Mouse (Mus musculus) left cerebral cortex, postnatal 25 days (tissue): ENCODE results near the gene Ccdc134. TPM values are rescaled to one million over a fixed set of nuclear protein-coding genes. Genes with fewer than 3 reads are reported as not detected.

Source experiments
- DNase-seq, 2 experiments: peaks; one replicate each; pipeline ENCODE4 v3.0.0; 2022; ENCODE audit warnings: low spot score in 2 of 2, mixed read lengths in 1 of 2
- intact Hi-C: fragments of 180-260 bp; cut with DNase I; formaldehyde crosslinking; loops from one replicate; pipeline ENCODE4 v1.15.1; 2025
- total RNA-seq, 2 experiments: library from RNA; stranded (reverse); gene quantifications; 2 replicates each; pipeline ENCODE4 v1.2.3; 2021

Ccdc134 gene
- total RNA-seq, 2 experiments from 2014 or later, result 13.6 to 13.8 TPM

DNA sequence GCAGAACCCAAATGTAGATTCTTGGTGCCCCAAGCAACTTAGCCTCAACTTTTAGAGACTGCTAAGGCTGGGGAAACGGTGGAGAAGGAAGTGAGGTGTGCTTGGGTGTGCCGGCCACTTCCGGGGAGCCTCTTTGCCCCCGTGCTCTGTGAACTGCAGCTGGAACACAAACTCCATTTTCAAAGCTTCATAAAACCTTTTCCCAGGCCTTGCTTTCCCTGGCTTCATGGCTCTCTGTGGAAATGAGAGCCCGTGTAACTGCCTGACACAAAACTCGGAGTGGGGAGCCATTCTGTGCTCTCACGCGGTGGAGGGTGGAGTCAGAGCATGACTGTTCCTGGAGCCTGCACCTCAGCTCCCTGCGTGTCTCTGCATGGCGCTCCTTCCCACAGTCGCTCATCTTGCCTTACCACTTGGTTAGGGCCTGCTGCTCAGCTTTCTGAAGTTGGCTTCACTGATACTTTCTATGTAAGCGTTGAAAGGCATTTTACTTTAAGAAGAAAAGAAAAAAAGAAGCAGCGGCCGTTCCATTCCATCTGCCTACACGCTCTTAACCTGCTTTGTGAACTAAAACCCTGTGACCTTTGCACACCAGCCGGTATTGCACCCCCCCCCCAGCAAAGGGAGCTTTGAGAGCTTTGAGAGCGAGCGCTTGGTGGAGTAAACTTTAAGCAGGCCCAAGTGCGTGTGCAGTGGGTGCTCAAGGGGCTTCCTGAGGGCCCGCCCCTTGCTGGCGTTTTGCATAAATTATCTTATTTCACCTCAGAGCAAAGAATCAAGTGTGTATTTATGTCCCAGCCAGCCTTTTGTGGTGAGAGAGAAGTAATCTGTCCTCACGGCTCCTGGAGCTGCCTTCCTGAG, 38.7 kb downstream of the Ccdc134 start:
- intact Hi-C loops, result no loop called here

GRCm38 (mm10) chr15:82167201-82168168, 39.8 kb downstream of the Ccdc134 start:
- no peak for DNase-seq
- intact Hi-C loops, result no loop called here

More for the DNA sequence above, 38.7 kb downstream of the Ccdc134 start:
- peak in 1 of 2 experiments; percentile 39 for DNase-seq

GRCm38 (mm10) chr15:82169671-82170070, 41.9 kb downstream of the Ccdc134 start:
- DNase-seq, result no peak
- intact Hi-C loops, result no loop called here

- DNase-seq, result no peak
- intact Hi-C loops, result no loop called here
Observed at GRCm38 (mm10) chr15:82170437-82171377, 43.0 kb downstream of the Ccdc134 start.

GRCm38 (mm10) chr15:82172648-82173047, 44.9 kb downstream of the Ccdc134 start:
- DNase-seq, result no peak
- intact Hi-C loops, result no loop called here

DNA sequence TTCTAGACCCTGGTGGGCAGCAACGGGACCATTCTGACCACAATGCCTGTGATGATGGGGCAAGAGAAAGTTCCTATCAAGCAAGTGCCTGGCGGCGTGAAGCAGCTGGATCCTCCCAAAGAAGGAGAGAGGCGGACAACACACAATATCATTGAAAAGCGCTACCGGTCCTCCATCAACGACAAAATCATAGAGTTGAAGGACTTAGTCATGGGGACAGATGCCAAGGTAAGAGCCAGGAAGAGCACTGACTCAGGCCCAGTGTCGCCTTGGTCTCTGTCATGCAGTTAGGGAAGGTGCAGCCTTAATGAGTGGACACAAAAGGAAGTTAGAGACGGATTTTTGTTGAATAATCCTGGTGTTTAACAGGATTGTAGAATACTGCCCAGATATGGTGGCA, 47.4 kb downstream of the Ccdc134 start:
- intact Hi-C loops, result no loop called here
- DNase-seq, result no peak

- DNase-seq, result no peak
Observed at GRCm38 (mm10) chr15:82177743-82178290, 50.1 kb downstream of the Ccdc134 start.

GRCm38 (mm10) chr15:82181131-82181530, 53.4 kb downstream of the Ccdc134 start:
- DNase-seq, result no peak
- intact Hi-C loops, result no loop called here

More at GRCm38 (mm10) chr15:82177743-82178290, 50.1 kb downstream of the Ccdc134 start:
- intact Hi-C loops, result no loop called here

- intact Hi-C loops, result no loop called here
- DNase-seq, result no peak
Observed at GRCm38 (mm10) chr15:82182311-82182710, 54.6 kb downstream of the Ccdc134 start.

- intact Hi-C loops, result no loop called here
- DNase-seq, result no peak
Observed at GRCm38 (mm10) chr15:82183596-82183995, 55.9 kb downstream of the Ccdc134 start.

DNA sequence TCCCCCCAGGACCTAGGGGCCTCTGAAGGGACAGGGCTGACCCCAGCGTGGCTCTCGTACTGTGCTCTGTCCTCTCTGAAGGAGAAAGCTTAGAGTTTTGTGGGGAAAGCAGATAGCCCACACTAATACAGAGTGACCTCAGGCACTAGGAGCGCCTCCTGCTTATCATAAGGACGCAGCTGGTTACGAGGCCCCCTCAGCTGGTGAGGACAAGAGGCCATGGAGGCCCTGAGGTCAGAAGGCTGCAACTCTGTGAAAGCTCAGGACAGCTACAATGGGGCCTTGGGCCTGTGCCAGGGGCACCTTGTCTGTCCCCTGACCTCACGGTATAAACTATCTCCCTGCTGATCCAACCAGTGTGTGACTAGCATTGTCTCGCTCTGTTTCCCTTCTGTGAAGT, 56.5 kb downstream of the Ccdc134 start:
- intact Hi-C loops, result no loop called here
- DNase-seq, result no peak

GRCm38 (mm10) chr15:82184656-82185055, 56.9 kb downstream of the Ccdc134 start:
- intact Hi-C loops, result no loop called here
- DNase-seq, result no peak

DNA sequence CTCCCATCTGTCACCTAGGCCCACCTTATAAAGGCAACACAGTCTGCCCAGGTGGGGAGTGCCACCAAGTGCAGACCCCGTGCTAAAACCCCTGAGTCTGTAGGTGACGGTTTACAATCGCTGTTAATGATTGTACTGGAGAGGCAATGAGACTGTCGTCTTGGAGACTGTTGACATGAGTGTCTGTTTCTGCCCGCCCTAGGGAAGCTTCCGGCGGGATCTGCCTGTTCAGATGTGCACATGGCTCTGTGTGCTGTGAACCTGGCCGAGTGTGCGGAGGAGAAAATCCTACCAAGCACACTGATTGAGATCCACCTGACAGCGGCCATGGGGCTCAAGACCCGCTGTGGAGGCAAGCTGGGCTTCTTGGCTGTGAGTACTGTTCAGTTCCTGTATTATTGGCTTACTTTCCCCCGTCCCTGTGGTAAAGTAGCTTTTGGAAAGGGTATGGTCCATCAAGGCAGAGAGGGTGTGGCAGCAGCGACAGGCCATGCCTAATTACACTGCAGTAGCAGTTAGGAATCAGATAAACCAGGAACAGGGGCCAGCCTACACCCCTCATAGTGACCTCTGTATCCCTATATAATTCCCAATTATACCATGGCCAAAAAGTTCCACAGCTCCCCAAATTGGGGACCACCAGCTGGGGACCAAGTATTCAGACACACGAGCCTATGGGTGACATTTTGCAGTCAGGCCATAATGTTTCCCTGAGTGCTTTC, 57.5 kb downstream of the Ccdc134 start:
- intact Hi-C loops, result no loop called here
- no peak for DNase-seq

DNA sequence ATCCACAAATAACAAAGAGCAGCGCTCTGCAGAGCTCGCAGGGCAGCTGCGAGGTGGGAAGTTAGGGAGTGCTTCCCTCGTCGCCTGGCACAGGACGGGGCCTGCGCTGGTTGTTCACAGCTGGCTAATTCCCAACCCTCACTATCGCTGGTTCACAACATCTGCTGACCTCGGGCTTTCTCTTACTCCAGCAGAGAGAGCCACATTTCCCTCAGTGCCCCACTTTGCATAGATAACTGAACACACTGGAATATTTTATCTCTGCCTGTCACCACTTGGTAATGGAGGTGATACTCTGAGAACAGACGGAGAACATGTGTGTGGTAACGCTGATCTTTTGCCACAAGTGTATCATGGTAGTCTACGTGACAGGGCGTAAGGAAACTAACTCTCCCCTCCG, 58.4 kb downstream of the Ccdc134 start:
- intact Hi-C loops, result no loop called here
- no peak for DNase-seq

DNA sequence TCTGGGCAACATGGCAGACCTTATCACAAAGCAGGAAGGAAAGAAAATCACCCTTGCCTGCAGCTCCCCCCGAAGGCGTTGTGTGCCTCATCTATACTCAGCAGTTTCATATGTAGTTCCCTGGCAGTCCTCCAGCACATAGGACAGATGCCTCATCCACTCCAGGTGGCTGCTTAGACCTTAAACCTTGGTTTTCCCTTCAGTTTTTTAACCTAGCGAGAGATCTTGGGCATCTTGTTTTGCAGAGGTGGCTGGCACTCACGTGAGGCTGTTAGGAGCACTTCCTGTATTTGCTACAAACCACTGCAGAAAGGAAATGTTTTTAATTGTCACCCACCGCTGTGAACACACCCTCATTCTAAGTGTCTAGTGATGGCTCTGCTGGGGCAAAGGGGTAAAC, 59.2 kb downstream of the Ccdc134 start:
- DNase-seq, result no peak
- intact Hi-C loops, result no loop called here

GRCm38 (mm10) chr15:82187401-82187800, 59.7 kb downstream of the Ccdc134 start:
- intact Hi-C loops, result no loop called here

DNA sequence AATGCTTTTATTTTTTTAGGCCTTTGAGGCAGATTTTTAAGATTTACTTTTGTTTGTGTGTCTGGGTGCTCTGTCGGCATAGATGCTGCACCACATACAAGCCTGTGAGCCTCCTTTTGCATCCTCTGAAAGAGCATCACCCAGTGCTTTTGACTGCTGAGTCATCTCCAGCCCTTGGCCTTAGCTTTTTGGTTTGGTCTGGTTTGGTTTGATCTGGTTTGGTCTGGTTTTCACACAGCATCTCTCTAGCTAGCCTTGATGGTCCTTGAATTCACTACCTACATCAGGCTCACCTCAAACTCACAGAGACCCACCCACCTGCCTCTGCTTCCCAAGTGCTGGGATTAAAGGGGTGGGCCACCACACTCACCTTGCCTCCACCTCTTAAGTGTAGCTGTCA, 60.2 kb downstream of the Ccdc134 start:
- intact Hi-C loops, result no loop called here
- DNase-seq, result no peak

More at GRCm38 (mm10) chr15:82187401-82187800, 59.7 kb downstream of the Ccdc134 start:
- no peak for DNase-seq

DNA sequence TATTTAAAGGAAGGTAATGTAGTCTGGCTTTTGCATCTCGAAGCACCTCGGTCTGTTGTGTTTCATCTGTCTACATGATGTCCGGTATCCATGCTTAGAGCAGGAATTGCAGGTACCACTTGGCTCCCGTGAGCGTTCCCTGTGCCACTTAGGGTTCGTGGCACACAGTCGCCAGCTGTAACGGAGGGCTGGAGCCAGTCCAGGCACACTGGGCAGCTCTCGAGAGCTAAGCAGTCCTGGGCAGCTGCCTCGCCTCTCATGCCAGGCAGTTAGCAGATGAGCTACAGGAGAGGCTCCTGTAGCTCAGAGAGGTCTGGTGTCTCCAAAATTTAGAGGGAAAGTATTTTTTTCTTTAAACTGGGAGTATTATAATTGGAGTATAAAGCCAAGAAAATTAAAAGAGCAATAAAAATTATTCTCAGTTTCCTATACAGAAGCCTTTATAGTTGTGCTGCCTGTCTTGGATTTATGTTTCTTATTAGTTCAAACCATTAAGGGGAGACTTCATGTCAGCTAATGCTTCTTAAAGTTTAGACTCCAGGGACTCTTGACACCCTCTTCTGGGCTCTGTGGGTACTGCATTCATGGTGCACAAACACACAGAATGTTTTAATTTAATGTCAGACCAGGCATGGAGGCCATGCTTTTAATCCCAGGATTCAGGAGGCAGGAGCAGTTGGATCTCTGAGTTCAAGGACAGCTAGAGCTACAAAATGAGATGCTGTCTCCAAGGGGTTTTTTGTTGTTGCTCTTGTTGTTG, 60.9 kb downstream of the Ccdc134 start:
- DNase-seq, result no peak
- intact Hi-C loops, result no loop called here
